In genomic region chr1:54250158-54250866, GRCm38 (mm10) we compare ENCODE assay signal across 8 mouse cellular contexts. TPM values are rescaled to one million over a fixed set of nuclear protein-coding genes. Genes with fewer than 3 reads are reported as not detected.
A peak's percentile ranks its signal among the peaks of the same experiment; 100 is the strongest.
DNase-seq lines count a peak whose midpoint lies in the region; ATAC-seq and TF ChIP-seq lines count a peak whose summit lies in the region.

Ccdc150 (plus strand) TSS chr1:54250683.

- H3K4me1 ChIP-seq in cerebellum, adult 2 months (ENCODE audit: control insufficient read depth, insufficient read depth, low read length): no peaks in the 10 kb centered on the region
- no peaks in the 10 kb centered on the region for H3K4me1 ChIP-seq in lung, embryonic 14.5 days (ENCODE audit: insufficient read depth)

- H3K27me3 ChIP-seq in cerebellum, adult 2 months (ENCODE audit: control insufficient read depth, insufficient read depth, low read length): no peaks in the 10 kb centered on the region
- H3K27me3 ChIP-seq in lung, embryonic 14.5 days (ENCODE audit: insufficient read depth, low read length): no peaks in the 10 kb centered on the region

- H3K4me3 ChIP-seq in cerebellum, adult 2 months (replicated peaks; ENCODE audit: insufficient read depth, low read depth, low read length): peak within 1 kb of the TSS; percentile 62
- H3K4me3 ChIP-seq in lung, embryonic 14.5 days (ENCODE audit: low read depth, low read length): peak within 1 kb of the TSS; percentile 54

- TF ChIP-seq CTCF in cerebellum, adult 2 months (IDR thresholded peaks at IDR 0.05; ENCODE audit: borderline replicate concordance, insufficient read depth, low read depth, low read length): no peak; the same call in 1 of the 2 replicates
- peak; percentile 32; the same call in 1 of the 2 replicates for TF ChIP-seq CTCF in lung, embryonic 14.5 days (IDR thresholded peaks at IDR 0.05; ENCODE audit: low read depth)

- H3K9me3 ChIP-seq in lung, embryonic 14.5 days (ENCODE audit: low read depth, low read length): no peaks in the 10 kb centered on the region

- peak; percentile 79 for DNase-seq in MN1 (ENCODE audit: low spot score)
- DNase-seq in cerebellum, adult 2 months: peak; percentile 98
- DNase-seq in layer of hippocampus, adult 8-10 months (ENCODE audit: low spot score in 2 of 2): peak; percentile 98
- DNase-seq in lung, embryonic 14.5 days: peak; percentile 99
- peak; percentile 95 for DNase-seq in testis, postnatal 14 days (ENCODE audit: low spot score)

- peak within 1 kb of the TSS; percentile 76 for H3K4me2 ChIP-seq in lung, embryonic 14.5 days

- H3K9ac ChIP-seq in lung, embryonic 14.5 days: peak within 1 kb of the TSS; percentile 65

- peak; percentile 62; the same call in 1 of the 2 replicates for TF ChIP-seq POLR2A in cerebellum, adult 2 months (IDR thresholded peaks at IDR 0.05; ENCODE audit: borderline replicate concordance, insufficient read depth, low read length)

- peak; percentile 100 for ATAC-seq in frontal cortex, adult (ENCODE audit: low TSS enrichment)
- ATAC-seq in hematopoietic stem cell, adult 5-6 weeks (replicated peaks in 1 of 2; ENCODE audit: insufficient read depth in 1 of 2, low FRiP score in 2 of 2, low TSS enrichment in 1 of 2, low read depth in 1 of 2, poor library complexity in 2 of 2, severe bottlenecking in 2 of 2): peak; percentile 99 to 100
- peak; percentile 100 for ATAC-seq in lung, embryonic 14.5 days (ENCODE audit: insufficient read depth)
- ATAC-seq in neutrophil, adult 5-6 weeks (ENCODE audit: extremely low read depth, insufficient number of reproducible peaks, low FRiP score, poor library complexity, severe bottlenecking): peak; percentile 44; the same call in 1 of the 2 replicates

- no peak within 1 kb of the TSS for H3K27ac ChIP-seq in cerebellum, adult 2 months (ENCODE audit: insufficient read depth, low read length)
- H3K27ac ChIP-seq in lung, embryonic 14.5 days (ENCODE audit: low read depth): no peak within 1 kb of the TSS

- 11% methylated on average over 33 of the region's 33 CpGs for WGBS in cerebellum, adult 2 months
- WGBS in lung, embryonic 14.5 days: 18% methylated on average over 33 of the region's 33 CpGs

- no peaks in the 10 kb centered on the region for H3K36me3 ChIP-seq in lung, embryonic 14.5 days (ENCODE audit: insufficient read depth)

RNA-seq across cellular contexts. Expression of gene Ccdc150, which starts in this region (rescaled TPM):
- 0.24 and 0.31 TPM in 2 replicates for polyA plus RNA-seq in cerebellum, adult 2 months (2012; rRNA removed)
- total RNA-seq in hematopoietic stem cell, adult 5-6 weeks (2017): 1.3 and 1.6 TPM in 2 replicates
- total RNA-seq in layer of hippocampus, adult 8-10 months (2022): under 1 TPM; 0.26 to 0.54 (median 0.40) TPM
- polyA plus RNA-seq in lung, embryonic 14.5 days (2014; fragmentation: Nextera tagmentation; extraction: Ambion mirVana): 0.25 and 0.65 TPM in 2 replicates
- total RNA-seq in neutrophil, adult 5-6 weeks (2017): 0.47 TPM in 1 of 2 replicates, not detected in the other

Comparison
In these comparisons a context has a peak if more than half of its experiments do, and no peak if none do; other contexts are left out.
1. Peak in DNase-seq and H3K4me3 ChIP-seq in cerebellum, adult 2 months; RNA of the gene not detected or under 1 TPM.
2. Peak in DNase-seq in layer of hippocampus, adult 8-10 months; RNA of the gene not detected or under 1 TPM.
3. Peak in DNase-seq, ATAC-seq, H3K4me3 ChIP-seq, H3K9ac ChIP-seq and H3K4me2 ChIP-seq in lung, embryonic 14.5 days; RNA of the gene not detected or under 1 TPM.
4. Peak in ATAC-seq in neutrophil, adult 5-6 weeks; RNA of the gene not detected or under 1 TPM.
5. ATAC-seq: peak in every context shown above with its lines; median percentile 100 in frontal cortex, adult; 100 in lung, embryonic 14.5 days; 100 in hematopoietic stem cell, adult 5-6 weeks; 44 in neutrophil, adult 5-6 weeks.